Mouse (Mus musculus): Measurements from ENCODE around the gene Ankrd13a.
"Not testable (repeated sequence)": the region's sequence is repeated elsewhere in the genome, so short reads cannot be mapped to it uniquely, and the experiment has no call there.

Gene Ankrd13a

GRCm38 (mm10) chr5:114840481-114840880 is 66.0 kb downstream of the Ankrd13a start:
- not testable (repeated sequence) for DNase-seq

DNA sequence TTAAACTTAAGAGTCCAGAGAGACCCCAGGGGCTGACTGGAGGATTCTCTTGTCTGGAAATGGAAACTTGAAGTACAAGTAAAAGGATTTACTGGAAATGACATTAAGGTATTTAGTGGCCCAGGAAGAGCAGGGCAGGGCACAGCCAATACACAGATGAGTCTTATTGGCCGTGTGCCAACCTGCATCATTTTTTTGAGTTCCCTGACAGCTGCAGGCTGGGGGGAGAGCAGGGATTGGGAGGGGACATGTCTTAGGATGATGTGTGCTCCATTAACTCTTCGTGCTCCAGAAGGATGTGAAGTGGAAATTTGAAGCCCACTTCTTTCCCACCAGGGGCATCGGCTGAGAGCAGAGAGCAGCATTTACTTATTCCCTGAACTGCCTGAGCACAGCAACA is 67.7 kb downstream of the Ankrd13a start:
- not testable (repeated sequence) for DNase-seq

GRCm38 (mm10) chr5:114842674-114843073 is 68.2 kb downstream of the Ankrd13a start:
- no peak for DNase-seq

DNA sequence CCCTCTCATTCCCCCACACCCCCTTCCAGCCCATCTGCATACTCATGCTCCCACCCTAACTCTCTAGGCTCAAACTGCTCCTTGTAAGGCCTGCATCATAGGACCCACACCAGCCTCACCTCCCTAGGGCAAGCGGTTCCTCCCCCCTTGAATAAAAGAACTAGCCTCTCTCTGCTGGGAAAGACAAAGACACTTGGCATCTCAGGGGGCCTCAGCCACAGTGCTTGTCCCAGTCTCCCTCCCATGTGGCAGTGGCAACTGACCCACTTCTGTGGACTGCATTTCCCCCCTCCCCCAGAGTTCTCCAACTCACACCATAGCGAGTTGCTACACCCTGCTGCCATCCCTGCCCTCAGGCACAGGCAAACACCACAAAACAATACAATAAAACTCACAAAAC is 69.9 kb downstream of the Ankrd13a start:
- DNase-seq, result not testable (repeated sequence)

DNA sequence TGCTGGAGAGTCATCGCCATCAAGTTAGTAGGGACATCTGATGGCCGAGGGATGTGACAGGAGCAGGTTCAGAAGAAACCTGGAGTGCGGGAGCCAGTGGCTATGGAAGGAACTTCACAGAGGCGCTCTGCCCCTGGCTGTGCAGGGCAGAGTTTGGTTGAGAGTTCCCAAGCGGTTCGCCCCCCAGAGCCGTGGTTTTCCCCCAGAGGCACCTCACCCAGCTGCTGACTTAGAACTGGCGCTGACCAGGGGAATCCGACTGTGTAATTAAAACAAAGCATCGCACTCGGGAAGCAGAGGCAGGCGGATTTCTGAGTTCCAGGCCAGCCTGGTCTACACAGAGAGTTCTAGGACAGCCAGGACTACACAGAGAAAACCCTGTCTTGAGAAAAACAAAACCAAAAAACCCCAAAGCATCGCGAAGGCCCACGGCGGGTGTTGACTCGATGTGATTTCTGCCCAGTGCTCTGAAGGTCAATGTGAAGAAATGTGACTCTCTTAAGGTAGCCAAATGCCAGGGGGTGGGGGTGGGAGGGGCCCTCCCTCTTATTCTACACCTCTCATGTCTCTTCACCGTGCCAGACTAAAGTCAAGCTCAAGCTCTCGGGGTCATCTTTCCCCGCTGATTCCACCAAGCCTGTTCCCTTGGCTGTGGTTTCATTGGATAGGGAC is 77.2 kb downstream of the Ankrd13a start:
- DNase-seq, result no peak

- DNase-seq, result not testable (repeated sequence)
These were observed 78.9 kb downstream of the Ankrd13a start, which contains the start of gene 4930519G04Rik for GRCm38 (mm10) chr5:114853364-114853763. TSS of gene 4930519G04Rik (plus strand) at chr5:114853664.
